Mouse (Mus musculus) adrenal gland, adult (tissue): Measurements from ENCODE around the gene Brat1.
A peak's percentile ranks its signal among the peaks of the same experiment; 100 is the strongest.

Source experiments
- DNase-seq, 2 experiments: peaks; one replicate each; pipeline ENCODE4 v3.0.0; 2022 to 2023; ENCODE audit warnings: low spot score in 1 of 2; ENCODE audit not compliant: inconsistent age in 2 of 2

Brat1 gene

GRCm38 (mm10) chr5:140701661-140702060 is 3.1 kb upstream of the Brat1 start:
- DNase-seq, result no peak

GRCm38 (mm10) chr5:140702103-140702513 is 2.7 kb upstream of the Brat1 start, which contains the start of gene Iqce:
Iqce (minus strand) TSS chr5:140702378.
- peak; percentile 96 to 98 for DNase-seq

- peak in 1 of 2 experiments; percentile 27 for DNase-seq
These were observed 2.1 kb upstream of the Brat1 start for GRCm38 (mm10) chr5:140702618-140703175.

- peak in 1 of 2 experiments; percentile 41 for DNase-seq
These were observed 1.1 kb upstream of the Brat1 start for GRCm38 (mm10) chr5:140703480-140704377.

GRCm38 (mm10) chr5:140705501-140706171 is 825 bp downstream of the Brat1 start:
- DNase-seq, result peak; percentile 38 to 65

GRCm38 (mm10) chr5:140710315-140710714 is 5.5 kb downstream of the Brat1 start:
- no peak for DNase-seq

- DNase-seq, result no peak
These were observed 6.2 kb downstream of the Brat1 start for GRCm38 (mm10) chr5:140711040-140711439.

GRCm38 (mm10) chr5:140720773-140721172 is 16.0 kb downstream of the Brat1 start:
- no peak for DNase-seq

GRCm38 (mm10) chr5:140722121-140722520 is 17.3 kb downstream of the Brat1 start:
- DNase-seq, result peak in 1 of 2 experiments; percentile 78

- DNase-seq, result no peak
These were observed 19.0 kb downstream of the Brat1 start, which contains the start of gene Amz1 for GRCm38 (mm10) chr5:140723822-140724221. Amz1 (plus strand) TSS chr5:140724127.

GRCm38 (mm10) chr5:140726062-140726839 is 21.4 kb downstream of the Brat1 start:
- peak in 1 of 2 experiments; percentile 74 for DNase-seq

- DNase-seq, result peak; percentile 66 to 90
These were observed 22.3 kb downstream of the Brat1 start for GRCm38 (mm10) chr5:140726946-140727740.

- DNase-seq, result no peak
These were observed 26.4 kb downstream of the Brat1 start for GRCm38 (mm10) chr5:140731040-140731797.

GRCm38 (mm10) chr5:140732195-140732594 is 27.4 kb downstream of the Brat1 start:
- DNase-seq, result no peak

GRCm38 (mm10) chr5:140733336-140733735 is 28.5 kb downstream of the Brat1 start:
- no peak for DNase-seq

GRCm38 (mm10) chr5:140735297-140735696 is 30.5 kb downstream of the Brat1 start:
- DNase-seq, result peak; percentile 38 to 70

GRCm38 (mm10) chr5:140736166-140736565 is 31.4 kb downstream of the Brat1 start:
- DNase-seq, result no peak

- DNase-seq, result no peak
These were observed 35.0 kb downstream of the Brat1 start for GRCm38 (mm10) chr5:140739813-140740212.

GRCm38 (mm10) chr5:140741040-140741439 is 36.2 kb downstream of the Brat1 start:
- DNase-seq, result peak in 1 of 2 experiments; percentile 65
